Mouse (Mus musculus): ENCODE results near the gene Dnase1l2. TPM values are rescaled to one million over a fixed set of nuclear protein-coding genes. Genes with fewer than 3 reads are reported as not detected.
"Not testable (repeated sequence)": the region's sequence is repeated elsewhere in the genome, so short reads cannot be mapped to it uniquely, and the experiment has no call there.

Dnase1l2 gene
- polyA plus RNA-seq, 1 experiment from 2014 or later: 4.9 TPM

- no peak overlapping the region for H3K4me2 ChIP-seq (ENCODE audit: low read depth, low read length)
- 94% methylated on average over 5 of the region's 5 CpGs for WGBS
Observed at GRCm38 (mm10) chr17:24468636-24469246, 25.8 kb upstream of the Dnase1l2 start.

GRCm38 (mm10) chr17:24463374-24464133, 20.6 kb upstream of the Dnase1l2 start:
- no peak overlapping the region for H3K27ac ChIP-seq (replicated peaks; ENCODE audit: low read depth, low read length)
- H3K4me3 ChIP-seq (ENCODE audit: low read depth, low read length): no peak overlapping the region
- H3K9ac ChIP-seq (ENCODE audit: low read depth, low read length): no peak overlapping the region
- H3K4me2 ChIP-seq (ENCODE audit: low read depth, low read length): no peak overlapping the region
- no peaks in the 10 kb centered on the region for H3K27me3 ChIP-seq (replicated peaks; ENCODE audit: control insufficient read depth, insufficient read depth, low read length)
- H3K4me1 ChIP-seq (ENCODE audit: control insufficient read depth, insufficient read depth, low read length): no peaks in the 10 kb centered on the region
- 58% methylated on average over 6 of the region's 6 CpGs for WGBS
- ATAC-seq (ENCODE audit: low read depth) (no peak), DNase-seq (ENCODE audit: low spot score) (no peak)
- H3K9me3 ChIP-seq (ENCODE audit: control insufficient read depth, low read length): no peaks in the 10 kb centered on the region
- H3K36me3 ChIP-seq (ENCODE audit: control insufficient read depth, insufficient read depth, low read length): no peaks in the 10 kb centered on the region

More at GRCm38 (mm10) chr17:24468636-24469246, 25.8 kb upstream of the Dnase1l2 start:
- ATAC-seq (ENCODE audit: low read depth) (no peak), DNase-seq (ENCODE audit: low spot score) (no peak)
- no peaks in the 10 kb centered on the region for H3K9me3 ChIP-seq (ENCODE audit: control insufficient read depth, low read length)
- H3K36me3 ChIP-seq (ENCODE audit: control insufficient read depth, insufficient read depth, low read length): 0 out of 2 replicates have a peak, but pooled peaks cover 3% of the 10 kb centered on the region
- H3K4me1 ChIP-seq (ENCODE audit: control insufficient read depth, insufficient read depth, low read length): peaks cover 14% of the 10 kb centered on the region
- H3K27me3 ChIP-seq (replicated peaks; ENCODE audit: control insufficient read depth, insufficient read depth, low read length): no peaks in the 10 kb centered on the region
- no peak overlapping the region for H3K9ac ChIP-seq (ENCODE audit: low read depth, low read length)
- no peak overlapping the region for H3K27ac ChIP-seq (replicated peaks; ENCODE audit: low read depth, low read length)
- no peak overlapping the region for H3K4me3 ChIP-seq (ENCODE audit: low read depth, low read length)

GRCm38 (mm10) chr17:24462932-24463331, 20.0 kb upstream of the Dnase1l2 start:
- 72% methylated on average over 1 of the region's 1 CpGs for WGBS
- no peak overlapping the region for H3K4me3 ChIP-seq (ENCODE audit: low read depth, low read length)
- no peaks in the 10 kb centered on the region for H3K9me3 ChIP-seq (ENCODE audit: control insufficient read depth, low read length)
- no peak overlapping the region for H3K4me2 ChIP-seq (ENCODE audit: low read depth, low read length)
- no peak overlapping the region for H3K27ac ChIP-seq (replicated peaks; ENCODE audit: low read depth, low read length)
- DNase-seq (ENCODE audit: low spot score) (no peak), ATAC-seq (ENCODE audit: low read depth) (no peak)
- H3K36me3 ChIP-seq (ENCODE audit: control insufficient read depth, insufficient read depth, low read length): no peaks in the 10 kb centered on the region
- no peaks in the 10 kb centered on the region for H3K4me1 ChIP-seq (ENCODE audit: control insufficient read depth, insufficient read depth, low read length)
- H3K27me3 ChIP-seq (replicated peaks; ENCODE audit: control insufficient read depth, insufficient read depth, low read length): no peaks in the 10 kb centered on the region
- H3K9ac ChIP-seq (ENCODE audit: low read depth, low read length): no peak overlapping the region

GRCm38 (mm10) chr17:24461580-24461979, 18.7 kb upstream of the Dnase1l2 start:
- Histone ChIP-seq H3K27me3 (replicated peaks; ENCODE audit: control insufficient read depth, insufficient read depth, low read length) (no peaks in the 10 kb centered on the region), H3K9ac (ENCODE audit: low read depth, low read length) (no peak overlapping the region), H3K4me2 (ENCODE audit: low read depth, low read length) (no peak overlapping the region), H3K27ac (replicated peaks; ENCODE audit: low read depth, low read length) (no peak overlapping the region), H3K36me3 (ENCODE audit: control insufficient read depth, insufficient read depth, low read length) (no peaks in the 10 kb centered on the region), H3K4me1 (ENCODE audit: control insufficient read depth, insufficient read depth, low read length) (no peaks in the 10 kb centered on the region), H3K9me3 (ENCODE audit: control insufficient read depth, low read length) (no peaks in the 10 kb centered on the region), H3K4me3 (ENCODE audit: low read depth, low read length) (no peak overlapping the region)
- no peak for DNase-seq (ENCODE audit: low spot score)
- 72% methylated on average over 2 of the region's 2 CpGs for WGBS
- ATAC-seq (ENCODE audit: low read depth): no peak

GRCm38 (mm10) chr17:24455523-24456206, 12.8 kb upstream of the Dnase1l2 start:
- H3K9me3 ChIP-seq (ENCODE audit: control insufficient read depth, low read length); DNase-seq (ENCODE audit: low spot score); H3K9ac ChIP-seq (ENCODE audit: low read depth, low read length); H3K36me3 ChIP-seq (ENCODE audit: control insufficient read depth, insufficient read depth, low read length); H3K27me3 ChIP-seq (replicated peaks; ENCODE audit: control insufficient read depth, insufficient read depth, low read length); ATAC-seq (ENCODE audit: low read depth): not testable (repeated sequence)
- H3K27ac ChIP-seq (replicated peaks; ENCODE audit: low read depth, low read length): peak overlapping the region; percentile 48; the same call in 1 of the 2 replicates
- peak overlapping the region; percentile 86 for H3K4me3 ChIP-seq (ENCODE audit: low read depth, low read length)
- peaks cover 11% of the 10 kb centered on the region; the same call in 1 of the 2 replicates for H3K4me1 ChIP-seq (ENCODE audit: control insufficient read depth, insufficient read depth, low read length)
- 52% methylated on average over 10 of the region's 10 CpGs for WGBS
- H3K4me2 ChIP-seq (ENCODE audit: low read depth, low read length): peak overlapping the region; percentile 43

- peak; percentile 94 for ATAC-seq (ENCODE audit: low read depth)
- H3K27ac ChIP-seq (replicated peaks; ENCODE audit: low read depth, low read length): peak overlapping the region; percentile 97
- peak; percentile 99 for DNase-seq (ENCODE audit: low spot score)
- H3K27me3 ChIP-seq (replicated peaks; ENCODE audit: control insufficient read depth, insufficient read depth, low read length): no peaks in the 10 kb centered on the region
- H3K4me2 ChIP-seq (ENCODE audit: low read depth, low read length): peak overlapping the region; percentile 60
- peaks cover 11% of the 10 kb centered on the region; the same call in 1 of the 2 replicates for H3K4me1 ChIP-seq (ENCODE audit: control insufficient read depth, insufficient read depth, low read length)
- peak overlapping the region; percentile 96 for H3K9ac ChIP-seq (ENCODE audit: low read depth, low read length)
- peaks cover 7% of the 10 kb centered on the region for H3K36me3 ChIP-seq (ENCODE audit: control insufficient read depth, insufficient read depth, low read length)
- no peaks in the 10 kb centered on the region for H3K9me3 ChIP-seq (ENCODE audit: control insufficient read depth, low read length)
- WGBS: under 1% methylated on average over 47 of the region's 67 CpGs
- peak overlapping the region; percentile 86 for H3K4me3 ChIP-seq (ENCODE audit: low read depth, low read length)
Observed at GRCm38 (mm10) chr17:24454756-24455522, 12.0 kb upstream of the Dnase1l2 start.

- no peaks in the 10 kb centered on the region for H3K9me3 ChIP-seq (ENCODE audit: control insufficient read depth, low read length)
- peaks cover 11% of the 10 kb centered on the region; the same call in 1 of the 2 replicates for H3K4me1 ChIP-seq (ENCODE audit: control insufficient read depth, insufficient read depth, low read length)
- peak; percentile 37 for DNase-seq (ENCODE audit: low spot score)
- peaks cover 14% of the 10 kb centered on the region for H3K36me3 ChIP-seq (ENCODE audit: control insufficient read depth, insufficient read depth, low read length)
- ATAC-seq (ENCODE audit: low read depth): no peak; the same call in 1 of the 2 replicates
- peak overlapping the region; percentile 96 for H3K9ac ChIP-seq (ENCODE audit: low read depth, low read length)
- peak overlapping the region; percentile 97 for H3K27ac ChIP-seq (replicated peaks; ENCODE audit: low read depth, low read length)
- no peaks in the 10 kb centered on the region for H3K27me3 ChIP-seq (replicated peaks; ENCODE audit: control insufficient read depth, insufficient read depth, low read length)
- 5% methylated on average over 14 of the region's 14 CpGs for WGBS
- H3K4me2 ChIP-seq (ENCODE audit: low read depth, low read length): peak overlapping the region; percentile 60
- peak overlapping the region; percentile 86 for H3K4me3 ChIP-seq (ENCODE audit: low read depth, low read length)
Observed at GRCm38 (mm10) chr17:24454218-24454755, 11.4 kb upstream of the Dnase1l2 start.

GRCm38 (mm10) chr17:24453372-24453771, 10.5 kb upstream of the Dnase1l2 start:
- Histone ChIP-seq H3K4me3 (ENCODE audit: low read depth, low read length) (no peak overlapping the region), H3K9me3 (ENCODE audit: control insufficient read depth, low read length) (no peaks in the 10 kb centered on the region), H3K4me2 (ENCODE audit: low read depth, low read length) (peak overlapping the region; percentile 60; the same call in 1 of the 2 replicates), H3K4me1 (ENCODE audit: control insufficient read depth, insufficient read depth, low read length) (peaks cover 11% of the 10 kb centered on the region; the same call in 1 of the 2 replicates), H3K9ac (ENCODE audit: low read depth, low read length) (no peak overlapping the region), H3K36me3 (ENCODE audit: control insufficient read depth, insufficient read depth, low read length) (peaks cover 23% of the 10 kb centered on the region), H3K27ac (replicated peaks; ENCODE audit: low read depth, low read length) (no peak overlapping the region), H3K27me3 (replicated peaks; ENCODE audit: control insufficient read depth, insufficient read depth, low read length) (no peaks in the 10 kb centered on the region)
- ATAC-seq (ENCODE audit: low read depth) (no peak), DNase-seq (ENCODE audit: low spot score) (no peak)
- WGBS: 87% methylated on average over 2 of the region's 2 CpGs
